Mouse (Mus musculus): ENCODE data around the gene Tmem102.
A peak's percentile ranks its signal among the peaks of the same experiment; 100 is the strongest.

The Tmem102 gene

DNA sequence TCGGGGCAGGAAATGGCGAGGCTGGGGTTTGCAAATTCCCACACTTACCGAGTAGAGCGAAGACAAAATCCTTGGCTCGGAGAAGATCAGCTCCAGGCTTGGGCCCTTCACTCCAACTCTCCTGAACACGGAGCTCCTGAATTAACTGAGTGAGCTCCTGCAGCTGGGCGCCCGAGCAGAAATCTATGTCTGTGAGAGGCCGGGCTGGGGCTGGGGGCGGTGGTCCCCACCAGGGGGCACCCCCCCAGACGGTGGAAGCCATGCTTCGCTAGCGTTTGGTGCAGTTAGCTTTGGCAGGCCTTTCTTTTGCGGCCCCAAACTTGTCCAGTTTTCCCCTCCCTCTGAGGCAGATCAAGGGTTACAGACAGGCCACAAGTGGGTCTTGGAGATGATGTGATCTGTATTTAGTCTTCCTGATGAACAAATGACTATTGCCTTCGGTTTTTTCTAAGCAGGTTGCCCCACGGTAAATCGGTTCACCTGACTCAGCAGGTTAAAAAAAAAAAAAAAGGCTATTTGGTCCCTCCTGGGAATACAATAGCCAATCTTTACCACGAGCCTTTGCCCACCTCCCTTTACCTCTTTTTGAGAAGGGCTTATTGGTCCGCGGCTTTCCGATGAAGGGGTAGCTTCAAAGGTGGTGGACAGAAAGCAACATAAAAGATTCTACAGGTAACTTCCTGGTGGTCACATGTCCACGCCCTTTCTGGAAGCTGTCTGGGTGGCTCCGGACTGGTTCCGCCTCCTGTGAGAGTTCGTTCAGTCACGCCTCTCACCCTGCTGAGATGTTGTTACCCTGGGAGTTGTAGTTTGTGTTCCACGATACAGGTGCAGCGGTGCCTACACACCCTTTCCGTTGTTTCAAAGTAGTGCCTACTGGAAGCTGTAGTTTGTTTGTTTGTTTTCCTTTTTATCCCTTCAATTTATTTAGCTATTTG is at the start of gene Tmem102:
Gene Tmem102, minus strand, starts transcription at position 653 of the 938 bp plus-strand sequence.
- DNase-seq (ENCODE audit: low spot score in 2 of 2), result peak; percentile 37 to 72

GRCm38 (mm10) chr11:69854680-69855079 is 49.3 kb upstream of the Tmem102 start:
- DNase-seq (ENCODE audit: low spot score in 2 of 2), result no peak

DNA sequence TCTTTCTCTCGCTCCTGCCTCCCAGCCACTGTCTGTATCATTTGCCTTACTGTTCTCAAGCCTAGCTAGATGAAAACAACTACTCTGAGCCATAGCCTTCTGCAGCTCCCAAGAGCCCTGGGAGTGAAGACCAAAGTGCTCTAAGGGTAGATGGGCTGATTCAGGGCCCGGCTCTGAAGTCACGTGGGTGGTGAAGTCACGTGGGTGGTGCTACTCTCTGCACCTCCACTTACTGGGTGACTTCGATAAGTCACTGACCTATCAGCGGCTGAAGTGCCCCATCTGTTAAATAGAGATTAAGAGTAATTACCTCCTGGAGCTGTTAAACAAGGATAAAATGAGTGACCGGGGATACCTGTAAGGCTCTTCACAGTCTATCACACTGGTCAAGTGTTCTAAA is 48.6 kb upstream of the Tmem102 start:
- no peak for DNase-seq (ENCODE audit: low spot score in 2 of 2)

GRCm38 (mm10) chr11:69850754-69851153 is 45.3 kb upstream of the Tmem102 start:
- no peak for DNase-seq (ENCODE audit: low spot score in 2 of 2)

- DNase-seq (ENCODE audit: low spot score in 2 of 2), result no peak
These were observed 44.5 kb upstream of the Tmem102 start for GRCm38 (mm10) chr11:69849884-69850283.

DNA sequence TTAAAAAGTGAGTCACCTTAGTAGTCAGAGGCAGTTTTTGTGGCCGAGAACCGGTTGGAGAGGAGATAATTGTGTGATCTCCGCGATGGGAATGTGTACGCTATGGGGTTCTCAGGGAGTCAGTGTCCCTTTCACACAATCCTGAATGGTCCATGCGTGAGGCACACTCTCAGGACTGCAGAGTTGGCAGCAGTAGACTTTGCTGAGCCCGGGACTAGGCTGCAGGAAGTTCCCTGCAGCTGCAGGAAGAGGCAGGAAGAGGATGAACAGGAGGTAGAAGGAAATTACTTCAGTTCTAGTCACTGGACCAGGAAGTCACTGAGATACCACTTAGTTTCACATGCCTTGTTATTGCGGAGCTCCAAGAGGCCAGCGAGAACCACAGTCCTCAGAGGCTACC is 43.7 kb upstream of the Tmem102 start:
- no peak for DNase-seq (ENCODE audit: low spot score in 2 of 2)

- DNase-seq (ENCODE audit: low spot score in 2 of 2), result no peak
These were observed 42.6 kb upstream of the Tmem102 start for GRCm38 (mm10) chr11:69848021-69848420.

GRCm38 (mm10) chr11:69846738-69847688 is 41.6 kb upstream of the Tmem102 start:
- DNase-seq (ENCODE audit: low spot score in 2 of 2), result peak; percentile 40 to 48

GRCm38 (mm10) chr11:69846198-69846680 is 40.8 kb upstream of the Tmem102 start, which contains the start of gene Plscr3:
Gene Plscr3 (plus strand): TSS chr11:69846376.
- peak; percentile 87 to 94 for DNase-seq (ENCODE audit: low spot score in 2 of 2)

GRCm38 (mm10) chr11:69838714-69839104 is 33.3 kb upstream of the Tmem102 start:
- DNase-seq (ENCODE audit: low spot score in 2 of 2), result no peak

DNA sequence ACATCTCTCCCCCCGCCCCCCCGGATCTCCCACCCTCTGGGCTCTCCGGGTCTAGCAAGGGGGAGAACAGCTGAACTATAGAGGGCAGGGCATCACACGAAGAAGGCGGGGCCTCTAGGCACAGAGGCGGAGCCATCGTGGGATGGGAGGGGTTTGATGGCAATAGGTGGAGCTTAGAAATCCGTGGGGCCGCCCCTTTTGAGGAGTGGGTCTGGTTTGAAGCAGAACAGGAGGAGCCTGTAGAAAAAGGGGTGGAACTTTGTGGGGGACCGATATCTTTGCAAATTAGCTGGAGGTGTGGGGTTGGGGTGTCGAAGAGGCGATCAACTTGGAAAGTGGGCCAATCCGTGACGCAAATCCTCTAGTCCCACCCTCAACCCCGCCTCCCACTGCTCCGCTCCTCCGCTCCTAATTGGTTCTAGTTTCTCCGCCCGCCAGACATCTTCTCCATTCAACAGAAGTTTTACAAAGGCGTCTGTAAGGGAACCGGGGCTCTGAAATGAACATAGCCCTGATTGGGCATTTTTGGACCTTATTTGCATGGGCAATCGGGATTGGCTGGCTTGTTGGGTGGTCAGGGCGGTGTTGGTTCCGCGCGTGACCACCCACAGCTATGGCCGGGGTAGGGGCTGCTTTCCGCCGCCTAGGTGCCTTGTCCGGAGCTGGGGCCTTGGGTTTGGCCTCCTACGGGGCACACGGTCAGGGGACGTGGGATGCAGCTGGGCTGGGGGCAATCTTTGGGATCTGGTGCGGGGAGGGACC is 32.7 kb upstream of the Tmem102 start, which contains the start of gene Tmem256:
Gene Tmem256, plus strand, starts transcription at position 563 of the 762 bp plus-strand sequence.
- peak; percentile 90 to 92 for DNase-seq (ENCODE audit: low spot score in 2 of 2)

DNA sequence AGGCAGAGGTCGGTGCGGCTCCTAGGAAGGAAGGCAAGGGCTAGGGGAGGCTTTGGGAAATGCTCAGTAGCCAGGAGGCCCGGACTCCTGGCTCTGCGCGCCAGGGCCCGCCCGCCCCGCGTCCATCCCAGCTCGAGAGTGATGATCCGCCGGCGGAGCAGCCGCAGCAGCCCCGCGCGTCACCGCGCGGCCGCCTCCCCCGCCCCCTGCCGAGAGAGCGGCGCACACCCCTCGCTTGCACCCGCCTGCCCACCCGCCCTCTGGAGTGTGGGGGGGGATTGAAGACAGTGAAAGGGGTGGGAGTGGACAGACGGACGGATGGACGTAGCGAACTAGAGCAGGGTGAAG is 32.2 kb upstream of the Tmem102 start, which contains the start of gene Nlgn2:
Gene Nlgn2, minus strand, starts transcription at position 181 of the 348 bp plus-strand sequence.
- DNase-seq (ENCODE audit: low spot score in 2 of 2), result no peak

- DNase-seq (ENCODE audit: low spot score in 2 of 2), result peak in 1 of 2 experiments; percentile 52
These were observed 31.5 kb upstream of the Tmem102 start for GRCm38 (mm10) chr11:69836703-69837576.

DNA sequence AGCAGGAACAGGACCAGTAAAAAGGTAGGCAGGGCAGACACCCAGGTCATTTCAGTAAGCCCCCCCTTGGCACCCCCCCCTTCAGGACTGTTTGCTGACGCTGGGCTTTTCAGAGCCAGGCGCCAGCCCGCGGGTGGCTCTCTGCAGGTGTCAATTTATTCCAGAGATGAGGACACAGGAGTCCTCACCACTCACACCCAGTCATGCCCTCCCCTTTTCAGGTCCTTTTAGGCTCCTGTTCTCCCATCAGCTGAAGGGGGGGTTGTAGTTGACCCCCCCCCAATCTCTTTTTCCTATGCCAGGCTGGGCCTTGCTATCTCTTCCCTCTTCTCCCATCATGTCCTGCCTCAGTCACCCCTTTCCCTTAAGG is 30.5 kb upstream of the Tmem102 start:
- DNase-seq (ENCODE audit: low spot score in 2 of 2), result no peak

DNA sequence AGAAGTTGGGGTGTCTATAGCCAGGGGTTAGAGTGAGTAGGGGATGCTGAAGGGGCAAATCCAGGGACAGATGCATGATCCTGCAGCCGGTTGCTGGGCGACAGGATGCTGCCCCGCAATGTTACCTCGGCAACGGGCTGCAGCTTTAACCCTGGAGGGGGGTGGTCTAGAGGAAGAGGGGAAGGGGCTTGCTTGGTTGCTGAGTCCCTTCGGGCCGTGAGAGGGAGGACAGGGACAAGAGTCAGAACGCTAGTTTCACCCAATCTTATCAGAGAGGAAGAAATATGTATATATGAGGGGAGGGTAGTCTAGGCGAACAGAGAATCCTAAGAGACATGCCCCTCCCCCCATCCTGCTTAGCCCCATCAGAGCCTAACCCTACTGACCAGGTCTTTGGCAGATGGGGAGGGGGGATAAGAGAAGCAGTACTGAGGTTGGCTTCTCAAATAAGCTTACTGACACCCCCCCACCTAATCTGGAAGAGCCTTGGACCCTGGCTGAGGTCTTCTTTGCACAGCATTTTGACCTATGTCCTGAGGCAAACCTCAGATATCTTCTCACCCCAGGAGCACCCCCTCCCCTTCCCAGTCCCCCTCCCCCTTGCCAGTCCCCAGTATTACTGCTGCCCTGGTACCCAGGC is 30.0 kb upstream of the Tmem102 start:
- no peak for DNase-seq (ENCODE audit: low spot score in 2 of 2)

GRCm38 (mm10) chr11:69834001-69834549 is 28.7 kb upstream of the Tmem102 start:
- DNase-seq (ENCODE audit: low spot score in 2 of 2), result peak in 1 of 2 experiments; percentile 48

DNA sequence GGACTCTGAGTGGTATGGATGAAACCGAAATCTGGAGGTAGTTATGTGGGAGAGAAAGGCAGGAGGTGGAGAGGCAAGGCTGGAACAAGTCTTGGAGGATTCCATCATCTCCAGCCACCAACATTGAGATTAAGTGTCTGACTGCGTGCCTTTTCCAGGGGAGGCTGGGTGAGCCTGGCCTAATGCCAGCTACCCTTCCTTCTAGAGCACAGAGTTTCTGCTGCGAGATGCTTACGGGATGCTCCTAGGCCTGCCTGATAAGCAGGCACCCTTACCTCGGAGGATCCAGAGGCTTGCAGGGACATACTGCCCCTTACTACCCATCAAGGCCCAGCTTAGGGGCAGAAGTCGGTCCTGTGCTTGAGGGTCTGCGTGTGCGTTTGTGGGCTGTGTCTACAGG is 28.1 kb upstream of the Tmem102 start:
- DNase-seq (ENCODE audit: low spot score in 2 of 2), result no peak

DNA sequence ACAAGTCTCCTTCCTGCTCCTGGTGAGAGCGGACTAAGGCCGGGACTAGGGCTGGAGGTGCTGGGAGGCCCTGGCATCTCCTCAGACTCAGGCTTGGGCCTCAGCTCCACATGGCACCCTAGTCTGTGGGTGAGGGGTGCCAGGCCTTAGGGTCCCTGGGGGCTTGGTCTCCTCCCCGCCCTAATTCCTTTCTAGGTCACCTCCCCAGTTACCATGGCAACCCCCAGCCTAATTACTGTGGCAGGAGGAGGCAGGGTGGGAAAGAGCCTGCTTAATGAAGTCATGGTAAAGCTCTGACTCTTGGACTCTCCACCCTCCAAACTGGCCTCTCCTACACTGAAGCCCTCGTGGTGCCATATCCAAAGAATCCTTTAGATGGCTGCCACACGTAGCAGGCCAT is 23.4 kb upstream of the Tmem102 start:
- DNase-seq (ENCODE audit: low spot score in 2 of 2), result no peak

GRCm38 (mm10) chr11:69823456-69823855 is 18.0 kb upstream of the Tmem102 start:
- DNase-seq (ENCODE audit: low spot score in 2 of 2), result no peak
